19 mouse cellular contexts compared by ENCODE assay signal in genomic region chr1:184724551-184725317, GRCm38 (mm10). TPM values are rescaled to one million over a fixed set of nuclear protein-coding genes. Genes with fewer than 3 reads are reported as not detected.
DNase-seq lines count a peak whose midpoint lies in the region; ATAC-seq lines count a peak whose summit lies in the region.
"Had no signal": no experiment of that assay in that cellular context is flagged by ENCODE, and none has a peak within 500 bp of the region (broad histone marks: within the 10 kb centered on the region; RNA-seq: fewer than 3 reads in every experiment).

No protein-coding gene starts in this region.

- 1% methylated on average over 23 of the region's 23 CpGs for WGBS in midbrain, embryonic 10.5 days
- WGBS in midbrain, embryonic 13.5 days = 1% methylated on average over 23 of the region's 23 CpGs
- 11% methylated on average over 23 of the region's 23 CpGs for WGBS in intestine, embryonic 15.5 days
- 10% methylated on average over 23 of the region's 23 CpGs for WGBS in liver, embryonic 12.5 days (ENCODE audit: insufficient replicate concordance)

- DNase-seq in embryo, embryonic 9.5 days (ENCODE audit: extremely low spot score) = peak; percentile 32
- DNase-seq in embryo, embryonic 10 days (ENCODE audit: low spot score) = no peak
- DNase-seq in midbrain, embryonic 10.5 days (ENCODE audit: low spot score) = peak; percentile 39
- no peak for DNase-seq in ovary, postnatal 14 days (ENCODE audit: low spot score)
- no peak for DNase-seq in urinary bladder, postnatal 4 days (ENCODE audit: low spot score in 2 of 2)
- DNase-seq: adrenal gland, adult 2 months; cerebellum, postnatal 25 days; heart, postnatal 4 days; kidney, adult 18-20 months; kidney, postnatal 10 days; lung, postnatal 10 days; right cerebral cortex, postnatal 4 days had no signal

- peaks cover 13% of the 10 kb centered on the region for H3K4me1 ChIP-seq in midbrain, embryonic 10.5 days
- peaks cover 11% of the 10 kb centered on the region for H3K4me1 ChIP-seq in midbrain, embryonic 13.5 days (replicated peaks)
- H3K4me1 ChIP-seq in intestine, embryonic 15.5 days (replicated peaks) = peaks cover 37% of the 10 kb centered on the region
- H3K4me1 ChIP-seq in liver, embryonic 12.5 days = 0 out of 2 replicates have a peak, but pooled peaks cover 5% of the 10 kb centered on the region

- H3K27ac ChIP-seq in midbrain, embryonic 10.5 days (replicated peaks) = no peak overlapping the region
- no peak overlapping the region for H3K27ac ChIP-seq in midbrain, embryonic 13.5 days
- H3K27ac ChIP-seq in intestine, embryonic 15.5 days = peak overlapping the region; percentile 63
- no peak overlapping the region for H3K27ac ChIP-seq in liver, embryonic 12.5 days
- H3K27ac ChIP-seq: forebrain, embryonic 15.5 days; liver, embryonic 14.5 days; neural tube, embryonic 13.5 days had no signal

- H3K4me2 ChIP-seq in midbrain, embryonic 13.5 days (replicated peaks) = no peak overlapping the region
- peak overlapping the region; percentile 39 for H3K4me2 ChIP-seq in intestine, embryonic 15.5 days (replicated peaks)
- H3K4me2 ChIP-seq in liver, embryonic 12.5 days = peak overlapping the region; percentile 24
- H3K4me2 ChIP-seq: forebrain, embryonic 15.5 days; neural tube, embryonic 13.5 days had no signal

- ATAC-seq in midbrain, embryonic 13.5 days = no peak
- ATAC-seq in intestine, embryonic 15.5 days = no peak
- no peak for ATAC-seq in liver, embryonic 12.5 days
- ATAC-seq: forebrain, embryonic 15.5 days had no signal

- no peaks in the 10 kb centered on the region for H3K36me3 ChIP-seq in midbrain, embryonic 10.5 days
- no peaks in the 10 kb centered on the region for H3K36me3 ChIP-seq in midbrain, embryonic 13.5 days
- no peaks in the 10 kb centered on the region for H3K36me3 ChIP-seq in intestine, embryonic 15.5 days
- H3K36me3 ChIP-seq in liver, embryonic 12.5 days = peaks cover 16% of the 10 kb centered on the region
- H3K36me3 ChIP-seq: forebrain, embryonic 15.5 days; neural tube, embryonic 13.5 days had no signal

- peaks cover 100% of the 10 kb centered on the region for H3K27me3 ChIP-seq in midbrain, embryonic 10.5 days (ENCODE audit: low read depth, poor library complexity, severe bottlenecking)
- peaks cover 100% of the 10 kb centered on the region for H3K27me3 ChIP-seq in midbrain, embryonic 13.5 days
- H3K27me3 ChIP-seq in intestine, embryonic 15.5 days (replicated peaks) = peaks cover 50% of the 10 kb centered on the region
- H3K27me3 ChIP-seq in liver, embryonic 12.5 days (replicated peaks) = peaks cover 100% of the 10 kb centered on the region
- H3K27me3 ChIP-seq: CH12.LX had no signal

- no peak overlapping the region for H3K4me3 ChIP-seq in midbrain, embryonic 10.5 days
- H3K4me3 ChIP-seq in midbrain, embryonic 13.5 days (replicated peaks) = no peak overlapping the region
- no peak overlapping the region; the same call in 1 of the 2 replicates for H3K4me3 ChIP-seq in intestine, embryonic 15.5 days (replicated peaks)
- no peak overlapping the region for H3K4me3 ChIP-seq in liver, embryonic 12.5 days
- H3K4me3 ChIP-seq: forebrain, embryonic 15.5 days; neural tube, embryonic 13.5 days had no signal

- H3K9me3 ChIP-seq in midbrain, embryonic 10.5 days (replicated peaks) = no peaks in the 10 kb centered on the region
- no peaks in the 10 kb centered on the region for H3K9me3 ChIP-seq in midbrain, embryonic 13.5 days
- H3K9me3 ChIP-seq in intestine, embryonic 15.5 days = no peaks in the 10 kb centered on the region
- H3K9me3 ChIP-seq in liver, embryonic 12.5 days (replicated peaks) = no peaks in the 10 kb centered on the region
- H3K9me3 ChIP-seq: forebrain, embryonic 15.5 days; neural tube, embryonic 13.5 days had no signal

- no peak overlapping the region for H3K9ac ChIP-seq in midbrain, embryonic 13.5 days (replicated peaks)
- peak overlapping the region; percentile 33; the same call in 1 of the 2 replicates for H3K9ac ChIP-seq in intestine, embryonic 15.5 days
- H3K9ac ChIP-seq in liver, embryonic 12.5 days = 0 out of 2 replicates have a peak overlapping the region, but pooled peaks have one; percentile 0
- H3K9ac ChIP-seq: forebrain, embryonic 15.5 days; liver, embryonic 14.5 days; neural tube, embryonic 13.5 days had no signal

RNA-seq across cellular contexts. Expression of gene Hlx, which starts 7.7 kb away (rescaled TPM):
- polyA plus RNA-seq in midbrain, embryonic 10.5 days (2016; fragmentation: Nextera tagmentation; extraction: Ambion mirVana) = 2.5 and 4.8 TPM in 2 replicates
- 1.1 and 1.4 TPM in 2 replicates for polyA plus RNA-seq in midbrain, embryonic 13.5 days (2015; fragmentation: Nextera tagmentation; extraction: Ambion mirVana)
- polyA plus RNA-seq in intestine, embryonic 15.5 days (2015; fragmentation: Nextera tagmentation; extraction: Ambion mirVana) = 46.6 and 52.3 TPM in 2 replicates
- 26.5 and 31.2 TPM in 2 replicates for polyA plus RNA-seq in liver, embryonic 12.5 days (2016; fragmentation: Nextera tagmentation; extraction: Ambion mirVana)

Comparison
In these comparisons a context has a peak if more than half of its experiments do, and no peak if none do; other contexts are left out.
1. DNase-seq: peak in embryo, embryonic 9.5 days (single experiment) and midbrain, embryonic 10.5 days (single experiment); none in embryo, embryonic 10 days (single experiment), ovary, postnatal 14 days (single experiment) and urinary bladder, postnatal 4 days (0 of 2).